Mouse (Mus musculus) hindbrain, embryonic 13.5 days (tissue): Measurements from ENCODE around the gene Megf11. TPM values are rescaled to one million over a fixed set of nuclear protein-coding genes. Genes with fewer than 3 reads are reported as not detected.

Experiments used
- ATAC-seq: fragments of 200-750 bp; cut with Nextera tagmentation; 2 replicates; pipeline ENCODE4 v1.8.0; 2017; ENCODE audit warnings: moderate TSS enrichment; ENCODE audit not compliant: low FRiP score
- H3K27ac ChIP-seq: fragments of 300-500 bp; sonication (generic); 2 replicates; pipeline ENCODE4 v1.5.1; 2015; ENCODE audit warnings: inconsistent platforms, mild to moderate bottlenecking, moderate library complexity
- H3K27me3 ChIP-seq: fragments of 300-500 bp; sonication (generic); 2 replicates; pipeline ENCODE4 v1.6.1; 2015; ENCODE audit warnings: mild to moderate bottlenecking, inconsistent platforms
- H3K36me3 ChIP-seq: fragments of 300-500 bp; sonication (generic); 2 replicates; pipeline ENCODE4 v1.6.1; 2015; ENCODE audit warnings: mild to moderate bottlenecking, inconsistent platforms
- H3K4me1 ChIP-seq: fragments of 300-500 bp; sonication (generic); replicated peaks from 2 replicates; pipeline ENCODE4 v1.6.1; 2015; ENCODE audit warnings: inconsistent platforms
- H3K4me2 ChIP-seq: fragments of 300-500 bp; sonication (generic); 2 replicates; pipeline ENCODE4 v1.6.1; 2015; ENCODE audit warnings: inconsistent platforms, mild to moderate bottlenecking, moderate library complexity
- H3K4me3 ChIP-seq: fragments of 300-500 bp; sonication (generic); 2 replicates; pipeline ENCODE4 v1.5.1; 2015; ENCODE audit warnings: mild to moderate bottlenecking, inconsistent platforms
- H3K9ac ChIP-seq: fragments of 300-500 bp; sonication (generic); 2 replicates; pipeline ENCODE4 v1.6.1; 2015; ENCODE audit warnings: mild to moderate bottlenecking, inconsistent platforms
- H3K9me3 ChIP-seq: fragments of 300-500 bp; sonication (generic); 2 replicates; pipeline ENCODE4 v1.6.1; 2016; ENCODE audit warnings: inconsistent platforms
- WGBS: fragments of 180-500 bp; shearing (Covaris S2); methylation state at CpG from one replicate; pipeline ENCODE4 v1.1.7; 2015; 5-methylcytosine and 5-hydroxymethylcytosine counted together
- polyA plus RNA-seq: library from polyadenylated mRNA; unstranded; fragments of >200 nt; fragmentation: Nextera tagmentation; extraction: Ambion mirVana; gene quantifications from 2 replicates; pipeline ENCODE4 v1.2.1, GENCODE M21; 2015

The Megf11 gene
- polyA plus RNA-seq, 1 experiment from 2014 or later: 15.7 TPM

DNA sequence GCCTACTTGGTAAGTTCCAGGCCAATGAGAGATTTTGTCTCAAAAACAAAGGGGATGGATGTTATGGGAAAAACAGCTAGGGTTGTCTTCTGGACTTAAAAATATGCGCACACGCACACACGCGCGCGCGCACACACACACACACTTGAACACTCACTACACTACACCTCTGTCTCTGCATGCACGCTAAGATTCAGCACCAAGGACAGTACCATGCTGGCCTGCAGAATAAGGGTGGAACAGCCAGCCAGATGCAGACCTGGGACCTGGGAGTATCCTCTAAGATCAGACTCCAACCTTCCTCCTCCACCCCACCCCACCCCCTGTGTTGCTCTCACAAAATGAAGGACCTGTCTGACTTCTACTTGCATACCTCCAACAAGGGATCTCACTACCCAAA lies 239.1 kb downstream of the Megf11 start:
- Histone ChIP-seq H3K4me2 (no peak overlapping the region), H3K4me3 (no peak overlapping the region), H3K27ac (no peak overlapping the region), H3K36me3 (no peaks in the 10 kb centered on the region), H3K9me3 (no peaks in the 10 kb centered on the region), H3K27me3 (peaks cover 6% of the 10 kb centered on the region; the same call in 1 of the 2 replicates), H3K9ac (no peak overlapping the region), H3K4me1 (peaks cover 27% of the 10 kb centered on the region)
- ATAC-seq: no peak
- WGBS: 62% methylated on average over 8 of the region's 8 CpGs

DNA sequence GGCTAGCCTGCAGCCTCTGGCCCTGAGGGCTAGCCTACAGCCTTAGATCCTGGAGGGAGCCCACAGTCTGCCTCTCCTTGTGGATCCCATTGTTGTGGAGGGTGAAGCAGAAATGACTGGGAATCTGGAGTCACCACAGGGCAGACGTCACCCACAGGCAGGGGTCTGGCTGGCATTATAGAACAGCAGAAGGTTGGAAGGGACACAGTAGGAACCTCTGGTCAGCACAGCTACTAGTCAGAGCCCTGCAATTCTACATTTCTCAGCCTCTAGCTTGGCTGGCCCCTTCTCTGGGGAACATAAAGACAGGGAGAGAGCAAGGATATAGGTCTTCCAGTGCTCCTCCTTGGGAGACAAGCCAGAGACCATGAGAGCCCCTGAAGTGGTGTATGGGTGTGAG lies 244.4 kb downstream of the Megf11 start:
- 36% methylated on average over 1 of the region's 1 CpGs for WGBS
- no peaks in the 10 kb centered on the region for H3K36me3 ChIP-seq
- no peak overlapping the region for H3K27ac ChIP-seq
- H3K4me2 ChIP-seq: no peak overlapping the region
- no peak overlapping the region for H3K9ac ChIP-seq
- H3K4me1 ChIP-seq: peaks cover 8% of the 10 kb centered on the region
- peaks cover 12% of the 10 kb centered on the region; the same call in 1 of the 2 replicates for H3K27me3 ChIP-seq
- no peak overlapping the region for H3K4me3 ChIP-seq
- ATAC-seq: no peak
- H3K9me3 ChIP-seq: no peaks in the 10 kb centered on the region

DNA sequence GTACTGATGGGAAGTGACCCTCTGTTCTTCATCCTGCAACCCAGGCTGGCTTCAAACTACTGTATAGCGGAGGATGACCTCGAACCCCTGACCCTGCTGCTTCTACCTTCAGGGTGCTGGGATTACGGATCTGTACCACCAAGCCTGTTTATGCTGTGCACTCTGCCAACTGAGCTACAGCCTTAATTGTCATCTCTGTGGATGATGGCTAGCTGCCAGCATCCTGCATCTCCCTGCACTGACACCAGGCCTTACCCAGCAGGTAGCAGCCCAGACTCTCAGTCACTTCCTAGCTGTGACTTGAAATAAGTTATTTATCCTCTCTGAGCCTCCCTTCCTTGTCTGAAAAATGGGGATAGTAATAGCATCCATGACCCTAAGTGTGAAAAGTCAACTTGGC lies 247.7 kb downstream of the Megf11 start:
- ATAC-seq: no peak
- Histone ChIP-seq H3K4me2 (no peak overlapping the region), H3K4me3 (no peak overlapping the region), H3K9me3 (no peaks in the 10 kb centered on the region), H3K36me3 (no peaks in the 10 kb centered on the region), H3K27ac (no peak overlapping the region), H3K27me3 (peaks cover 29% of the 10 kb centered on the region), H3K9ac (no peak overlapping the region), H3K4me1 (peaks cover 28% of the 10 kb centered on the region)
- WGBS: 85% methylated on average over 3 of the region's 3 CpGs

DNA sequence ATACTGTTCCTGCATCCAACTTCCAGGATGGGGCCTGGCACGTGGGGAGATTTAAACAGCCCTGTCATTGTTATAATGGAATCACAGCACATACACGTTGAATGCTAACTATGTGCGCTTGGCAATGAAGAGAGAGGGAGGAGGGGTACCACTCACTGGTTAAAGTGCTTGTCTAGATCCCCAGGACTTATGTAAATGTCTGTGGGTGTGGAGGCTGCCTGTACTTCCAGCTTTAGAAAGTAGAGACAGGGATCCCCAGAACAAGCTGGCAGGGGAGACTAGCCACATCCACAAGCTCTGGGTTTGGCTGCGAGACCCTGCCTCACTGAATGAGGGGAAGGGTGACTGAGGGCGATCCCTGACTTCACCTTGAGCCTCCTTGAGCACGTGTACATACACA lies 250.7 kb downstream of the Megf11 start:
- Histone ChIP-seq H3K27me3 (peaks cover 40% of the 10 kb centered on the region), H3K36me3 (no peaks in the 10 kb centered on the region), H3K9ac (no peak overlapping the region), H3K4me2 (no peak overlapping the region), H3K27ac (no peak overlapping the region), H3K9me3 (no peaks in the 10 kb centered on the region), H3K4me1 (peaks cover 44% of the 10 kb centered on the region), H3K4me3 (no peak overlapping the region)
- no peak for ATAC-seq
- 50% methylated on average over 6 of the region's 6 CpGs for WGBS

DNA sequence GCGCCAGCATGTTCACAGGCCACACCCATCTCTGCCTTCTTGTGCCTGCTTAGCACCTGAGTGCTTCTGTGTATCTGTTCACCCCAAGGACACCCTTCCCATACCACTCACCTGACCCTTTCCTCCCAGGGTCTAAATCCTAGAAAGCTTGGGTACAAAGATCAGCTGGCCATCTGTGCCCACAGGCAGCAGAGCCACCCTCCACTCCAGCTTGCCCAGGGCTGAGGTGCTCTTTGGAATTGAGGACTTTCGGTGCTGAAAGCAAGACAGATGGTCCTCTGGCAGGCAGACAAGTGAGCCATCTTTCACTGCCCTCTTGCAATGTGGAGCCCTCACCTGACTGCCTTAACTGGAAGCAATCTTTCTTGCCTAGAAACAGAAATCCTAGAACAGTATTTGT lies 251.5 kb downstream of the Megf11 start:
- no peak overlapping the region for H3K4me3 ChIP-seq
- WGBS: 76% methylated on average over 2 of the region's 2 CpGs

DNA sequence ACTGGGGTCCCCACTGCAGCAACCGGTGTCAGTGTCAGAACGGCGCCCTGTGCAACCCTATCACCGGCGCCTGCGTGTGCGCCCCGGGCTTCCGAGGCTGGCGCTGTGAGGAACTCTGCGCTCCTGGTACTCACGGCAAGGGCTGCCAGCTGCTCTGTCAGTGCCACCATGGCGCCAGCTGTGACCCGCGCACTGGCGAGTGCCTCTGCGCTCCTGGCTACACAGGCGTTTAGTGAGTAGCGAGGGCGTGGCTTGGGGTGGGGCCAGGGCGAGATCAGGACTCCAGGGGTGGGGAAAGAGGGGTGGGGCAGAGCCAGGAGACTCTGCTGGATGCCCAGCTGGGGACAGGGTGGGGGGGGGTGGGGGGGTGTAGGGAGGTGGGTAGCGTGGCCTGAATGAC lies 252.8 kb downstream of the Megf11 start:
- H3K27me3 ChIP-seq: peaks cover 48% of the 10 kb centered on the region
- H3K4me3 ChIP-seq: no peak overlapping the region; the same call in 1 of the 2 replicates
- no peak overlapping the region for H3K27ac ChIP-seq
- 2% methylated on average over 22 of the region's 22 CpGs for WGBS
- ATAC-seq: peak; percentile 37; the same call in 1 of the 2 replicates
- H3K4me1 ChIP-seq: peaks cover 41% of the 10 kb centered on the region
- no peaks in the 10 kb centered on the region for H3K36me3 ChIP-seq
- peak overlapping the region; percentile 48 for H3K4me2 ChIP-seq
- no peaks in the 10 kb centered on the region for H3K9me3 ChIP-seq
- peak overlapping the region; percentile 46; the same call in 1 of the 2 replicates for H3K9ac ChIP-seq

More for the DNA sequence above, 251.5 kb downstream of the Megf11 start:
- Histone ChIP-seq H3K9me3 (no peaks in the 10 kb centered on the region), H3K36me3 (no peaks in the 10 kb centered on the region), H3K9ac (no peak overlapping the region), H3K4me1 (peaks cover 44% of the 10 kb centered on the region), H3K4me2 (no peak overlapping the region), H3K27me3 (peaks cover 45% of the 10 kb centered on the region), H3K27ac (no peak overlapping the region)
- no peak for ATAC-seq

DNA sequence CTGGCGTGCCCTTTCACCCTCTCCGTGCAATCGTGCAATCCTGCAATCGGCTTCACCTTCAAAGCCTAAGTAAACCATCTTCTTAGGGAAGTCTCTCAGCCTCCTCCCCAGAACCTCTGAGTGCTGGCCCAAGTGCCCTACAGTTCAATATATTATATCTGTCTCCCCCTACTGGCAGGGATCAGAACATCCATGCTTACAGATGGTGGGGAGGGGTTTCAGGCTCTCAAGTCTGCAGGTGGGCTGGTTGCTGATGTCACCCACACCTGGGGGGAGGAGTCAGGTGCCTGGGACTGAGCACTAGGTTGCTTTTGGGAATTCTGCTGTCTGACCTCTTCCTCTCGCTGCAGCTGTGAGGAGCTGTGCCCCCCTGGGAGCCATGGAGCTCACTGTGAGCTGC lies 254.2 kb downstream of the Megf11 start:
- Histone ChIP-seq H3K9me3 (no peaks in the 10 kb centered on the region), H3K9ac (no peak overlapping the region), H3K4me3 (no peak overlapping the region), H3K36me3 (no peaks in the 10 kb centered on the region), H3K27ac (no peak overlapping the region), H3K27me3 (peaks cover 44% of the 10 kb centered on the region), H3K4me1 (peaks cover 43% of the 10 kb centered on the region), H3K4me2 (no peak overlapping the region)
- 17% methylated on average over 5 of the region's 5 CpGs for WGBS
- no peak for ATAC-seq

DNA sequence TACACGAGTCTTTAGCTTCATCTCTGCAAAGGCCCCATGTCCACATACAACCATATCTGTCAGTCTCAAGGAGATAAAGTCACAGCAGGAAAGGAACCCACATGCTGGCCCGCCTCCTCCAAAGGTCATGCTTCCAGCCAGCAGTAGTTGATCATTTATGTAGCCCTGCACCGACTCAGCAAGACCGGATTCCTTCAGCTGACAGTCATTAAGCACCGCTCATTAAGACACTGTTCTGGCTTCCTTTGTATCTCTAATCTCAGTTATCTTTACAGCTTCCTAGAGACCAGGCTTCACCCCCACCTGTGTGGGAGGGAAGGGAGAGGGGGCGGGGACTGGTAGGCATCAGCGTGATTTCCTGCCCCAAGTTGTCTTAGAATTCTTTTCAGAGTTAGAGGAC lies 258.7 kb downstream of the Megf11 start:
- Histone ChIP-seq H3K4me1 (peaks cover 17% of the 10 kb centered on the region), H3K4me3 (no peak overlapping the region), H3K9me3 (no peaks in the 10 kb centered on the region), H3K27ac (peak overlapping the region; percentile 23; the same call in 1 of the 2 replicates), H3K36me3 (no peaks in the 10 kb centered on the region), H3K9ac (no peak overlapping the region), H3K27me3 (peaks cover 25% of the 10 kb centered on the region), H3K4me2 (no peak overlapping the region)
- no peak for ATAC-seq
- WGBS: 39% methylated on average over 7 of the region's 7 CpGs

DNA sequence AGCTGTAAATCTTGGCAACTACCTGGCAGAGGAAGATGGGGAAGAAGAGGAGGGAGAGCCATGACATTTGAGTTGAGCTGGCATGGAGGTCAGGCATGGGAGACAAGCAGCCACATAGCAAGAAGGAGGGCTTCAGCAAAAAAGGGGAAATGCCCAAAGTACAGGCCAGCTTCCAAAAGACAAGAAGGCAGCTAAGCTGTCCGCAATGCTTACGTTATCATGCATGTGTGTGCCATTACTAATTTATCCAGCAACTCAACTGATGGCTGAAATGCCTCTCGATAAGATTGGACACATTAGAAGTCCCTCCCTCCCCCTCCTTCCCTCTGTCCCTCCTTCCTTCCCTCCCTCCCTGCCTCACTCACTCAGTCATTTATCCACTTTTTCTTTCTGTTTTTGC lies 260.0 kb downstream of the Megf11 start:
- WGBS: 88% methylated on average over 3 of the region's 3 CpGs
- no peak for ATAC-seq

DNA sequence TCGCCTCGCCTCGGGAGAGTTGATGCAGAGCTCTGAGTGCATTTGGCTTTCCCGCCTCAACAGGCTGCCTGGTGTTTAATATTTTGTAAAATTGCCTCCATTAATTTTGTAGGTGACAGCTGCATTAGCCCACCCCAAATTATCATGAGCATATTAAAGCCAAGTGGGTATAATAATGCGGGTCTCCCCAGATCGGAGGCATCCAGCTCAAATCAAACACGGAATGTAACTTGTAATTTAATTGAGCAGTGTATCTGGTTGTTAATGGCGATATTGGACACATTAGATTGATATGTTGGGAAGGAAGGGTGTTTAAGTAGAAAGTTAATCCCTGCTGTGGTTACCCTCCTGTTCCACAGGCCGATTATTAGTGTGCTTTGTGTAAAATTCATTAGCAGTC lies 264.0 kb downstream of the Megf11 start:
- no peaks in the 10 kb centered on the region for H3K9me3 ChIP-seq
- no peak overlapping the region for H3K9ac ChIP-seq
- peaks cover 12% of the 10 kb centered on the region for H3K4me1 ChIP-seq
- no peak overlapping the region for H3K4me3 ChIP-seq
- peak; percentile 32; the same call in 1 of the 2 replicates for ATAC-seq
- no peaks in the 10 kb centered on the region; the same call in 1 of the 2 replicates for H3K36me3 ChIP-seq
- H3K27me3 ChIP-seq: 0 out of 2 replicates have a peak, but pooled peaks cover 5% of the 10 kb centered on the region
- no peak overlapping the region for H3K27ac ChIP-seq
- no peak overlapping the region for H3K4me2 ChIP-seq
- 48% methylated on average over 9 of the region's 9 CpGs for WGBS

More for the DNA sequence above, 260.0 kb downstream of the Megf11 start:
- Histone ChIP-seq H3K36me3 (no peaks in the 10 kb centered on the region), H3K4me2 (no peak overlapping the region), H3K9me3 (no peaks in the 10 kb centered on the region), H3K27me3 (peaks cover 22% of the 10 kb centered on the region), H3K9ac (no peak overlapping the region), H3K4me1 (peaks cover 16% of the 10 kb centered on the region), H3K27ac (no peak overlapping the region), H3K4me3 (no peak overlapping the region)

DNA sequence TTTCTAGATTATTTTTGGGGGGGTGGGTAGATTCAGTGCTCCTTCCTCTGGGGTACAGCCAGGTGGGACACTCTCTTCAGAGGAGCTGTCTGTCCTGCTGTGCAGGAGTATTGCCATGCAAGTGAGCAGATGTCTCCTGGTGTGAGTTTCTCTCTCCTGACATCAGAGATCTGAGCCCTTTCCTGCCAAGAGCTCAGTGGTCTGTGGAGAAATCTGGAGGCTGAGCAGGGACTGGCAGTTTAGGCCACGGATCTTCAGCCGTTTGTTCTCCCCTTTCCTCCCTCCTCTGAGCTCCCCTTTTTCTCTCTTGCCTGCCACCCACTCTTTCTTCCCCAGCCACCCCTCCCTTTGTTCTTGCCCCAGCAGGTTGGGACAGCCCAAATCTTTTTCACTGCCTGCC lies 264.5 kb downstream of the Megf11 start:
- Histone ChIP-seq H3K9ac (no peak overlapping the region), H3K4me1 (peaks cover 12% of the 10 kb centered on the region), H3K36me3 (no peaks in the 10 kb centered on the region; the same call in 1 of the 2 replicates), H3K4me2 (no peak overlapping the region), H3K9me3 (no peaks in the 10 kb centered on the region), H3K4me3 (no peak overlapping the region), H3K27me3 (0 out of 2 replicates have a peak, but pooled peaks cover 5% of the 10 kb centered on the region), H3K27ac (peak overlapping the region; percentile 76)
- 16% methylated on average over 2 of the region's 2 CpGs for WGBS
- ATAC-seq: no peak

DNA sequence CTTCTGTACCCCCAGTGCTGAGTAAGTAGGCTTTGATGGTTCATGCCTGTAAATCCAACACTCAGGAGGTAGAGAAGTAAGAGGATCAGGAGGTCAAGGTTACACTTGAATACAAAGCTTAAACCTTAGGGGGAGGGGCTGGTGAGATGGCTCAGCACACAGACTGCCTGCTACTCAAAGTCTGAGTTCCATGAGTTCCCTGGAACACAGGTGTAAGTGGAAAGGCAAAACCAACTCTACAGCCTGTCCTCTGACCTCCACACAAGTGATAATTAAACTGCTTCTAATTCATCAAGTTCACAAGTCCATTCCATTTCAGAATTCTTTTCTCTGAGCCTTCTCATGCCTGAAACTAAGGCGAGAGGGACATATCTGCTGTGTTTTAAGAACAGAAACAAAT lies 265.8 kb downstream of the Megf11 start:
- Histone ChIP-seq H3K27me3 (0 out of 2 replicates have a peak, but pooled peaks cover 1% of the 10 kb centered on the region), H3K4me2 (no peak overlapping the region), H3K36me3 (no peaks in the 10 kb centered on the region; the same call in 1 of the 2 replicates), H3K4me1 (peaks cover 14% of the 10 kb centered on the region), H3K4me3 (no peak overlapping the region), H3K9me3 (no peaks in the 10 kb centered on the region), H3K9ac (no peak overlapping the region), H3K27ac (no peak overlapping the region)
- WGBS: 96% methylated on average over 1 of the region's 1 CpGs
- no peak for ATAC-seq

DNA sequence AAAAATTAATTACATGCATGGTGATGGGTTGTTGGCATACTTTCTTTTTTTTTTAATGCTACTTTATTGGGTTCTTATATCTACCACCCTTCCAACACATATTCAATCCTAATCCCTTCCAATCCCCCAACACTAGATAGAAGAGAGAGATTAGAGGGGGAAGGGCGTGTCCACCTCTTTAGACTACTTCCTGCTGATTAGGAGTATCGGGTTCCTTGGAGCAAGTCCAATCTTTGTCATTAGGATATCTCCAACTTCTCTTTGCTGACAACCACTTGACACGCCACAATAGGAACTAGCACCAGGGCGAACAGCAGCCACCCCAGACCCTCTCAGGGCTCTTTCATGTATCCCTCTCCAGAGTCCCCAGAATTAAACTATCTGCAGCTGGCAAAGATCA lies 266.3 kb downstream of the Megf11 start:
- no peaks in the 10 kb centered on the region; the same call in 1 of the 2 replicates for H3K36me3 ChIP-seq
- no peak for ATAC-seq

More for the DNA sequence above, 266.3 kb downstream of the Megf11 start:
- H3K27ac ChIP-seq: no peak overlapping the region
- no peak overlapping the region for H3K4me3 ChIP-seq
- H3K9ac ChIP-seq: no peak overlapping the region
- 77% methylated on average over 4 of the region's 4 CpGs for WGBS
- H3K4me2 ChIP-seq: no peak overlapping the region
- no peaks in the 10 kb centered on the region for H3K27me3 ChIP-seq
- H3K9me3 ChIP-seq: no peaks in the 10 kb centered on the region
- H3K4me1 ChIP-seq: peaks cover 14% of the 10 kb centered on the region
